Mouse (Mus musculus) lung, embryonic 15.5 days (tissue): ENCODE measurements at regions not wholly inside any gene's neighbourhood (a gene's known extent, or its start where the extent isn't known, plus 50 kb on each side); places are given as distances from the start of the nearest gene placed in this dataset.

Experiments
- ATAC-seq: fragments of 200-750 bp; cut with Nextera tagmentation; 2 replicates; pipeline ENCODE4 v1.8.0; 2017; ENCODE audit warnings: moderate number of reproducible peaks, borderline replicate concordance; ENCODE audit not compliant: low FRiP score, low TSS enrichment; ENCODE audit errors: extremely low read depth
- H3K27ac ChIP-seq: fragments of 300-500 bp; sonication (generic); 2 replicates; pipeline ENCODE4 v1.5.1; 2015; ENCODE audit warnings: moderate library complexity, mild to moderate bottlenecking, inconsistent platforms
- H3K27me3 ChIP-seq: fragments of 300-500 bp; sonication (generic); 2 replicates; pipeline ENCODE4 v1.6.1; 2015; ENCODE audit warnings: inconsistent platforms
- H3K36me3 ChIP-seq: fragments of 300-500 bp; sonication (generic); 2 replicates; pipeline ENCODE4 v1.6.1; 2015; ENCODE audit warnings: inconsistent platforms
- H3K4me1 ChIP-seq: fragments of 300-500 bp; sonication (generic); 2 replicates; pipeline ENCODE4 v1.6.1; 2015; ENCODE audit warnings: inconsistent platforms
- H3K4me2 ChIP-seq: fragments of 300-500 bp; sonication (generic); 2 replicates; pipeline ENCODE4 v1.6.1; 2015; ENCODE audit warnings: inconsistent platforms, mild to moderate bottlenecking, moderate library complexity
- H3K4me3 ChIP-seq: fragments of 300-500 bp; sonication (generic); 2 replicates; pipeline ENCODE4 v1.5.1; 2015; ENCODE audit warnings: mild to moderate bottlenecking, inconsistent platforms
- H3K9ac ChIP-seq: fragments of 300-500 bp; sonication (generic); 2 replicates; pipeline ENCODE4 v1.6.1; 2015; ENCODE audit warnings: inconsistent platforms
- H3K9me3 ChIP-seq: fragments of 300-500 bp; sonication (generic); 2 replicates; pipeline ENCODE4 v1.6.1; 2016; ENCODE audit warnings: inconsistent platforms
- WGBS: fragments of 180-500 bp; shearing (Covaris S2); methylation state at CpG from one replicate; pipeline ENCODE4 v1.1.7; 2015; 5-methylcytosine and 5-hydroxymethylcytosine counted together

DNA sequence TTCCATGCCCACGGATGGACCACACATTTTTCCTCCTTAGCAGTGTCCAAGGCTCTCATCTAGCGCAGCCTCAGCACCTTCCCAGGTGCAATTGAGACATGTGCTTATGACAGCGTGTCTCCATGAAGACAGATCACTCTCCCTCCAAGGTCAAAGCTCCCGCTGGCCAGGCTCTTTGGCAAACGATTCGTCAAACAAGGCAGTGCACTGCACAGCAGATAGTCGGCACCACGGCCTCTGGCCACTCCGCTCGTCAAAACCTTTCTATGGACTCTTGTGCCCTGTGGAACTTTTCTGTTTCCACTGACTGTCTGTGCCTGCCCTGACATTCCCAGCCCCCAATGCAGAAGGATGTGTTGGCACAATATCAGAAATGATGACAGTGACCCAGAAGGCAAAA lies 208.7 kb upstream of the N4bp1 start:
- Histone ChIP-seq H3K36me3 (no peaks in the 10 kb centered on the region), H3K4me1 (no peaks in the 10 kb centered on the region), H3K4me3 (no peak overlapping the region), H3K27me3 (no peaks in the 10 kb centered on the region), H3K9me3 (no peaks in the 10 kb centered on the region), H3K27ac (no peak overlapping the region), H3K4me2 (no peak overlapping the region), H3K9ac (no peak overlapping the region)
- ATAC-seq = no peak
- WGBS = 19% methylated on average over 10 of the region's 10 CpGs

DNA sequence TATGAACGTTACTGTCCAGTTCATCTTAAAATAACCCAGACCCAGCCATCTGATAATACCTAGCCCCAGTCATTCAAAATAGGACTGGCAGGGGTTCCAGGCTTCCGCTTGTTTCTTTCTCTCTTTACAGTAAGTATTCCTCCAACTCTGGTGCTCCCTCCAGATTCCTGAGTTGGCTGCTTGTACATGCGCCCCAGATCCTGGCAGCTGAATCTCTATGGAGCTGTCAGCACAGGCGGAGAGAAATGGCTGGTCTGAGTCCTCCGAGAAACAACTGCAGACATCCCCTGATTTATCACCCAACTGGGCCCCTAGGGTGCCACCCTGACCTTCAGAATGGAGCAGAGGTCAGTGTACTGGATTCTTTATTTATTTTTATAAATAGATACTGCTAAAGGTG lies 208.0 kb upstream of the N4bp1 start:
- WGBS = 43% methylated on average over 5 of the region's 5 CpGs
- H3K27ac ChIP-seq = no peak overlapping the region
- no peak overlapping the region for H3K9ac ChIP-seq
- no peak overlapping the region for H3K4me3 ChIP-seq
- no peak overlapping the region for H3K4me2 ChIP-seq
- ATAC-seq = no peak
- no peaks in the 10 kb centered on the region for H3K36me3 ChIP-seq
- H3K9me3 ChIP-seq = no peaks in the 10 kb centered on the region
- no peaks in the 10 kb centered on the region for H3K27me3 ChIP-seq
- H3K4me1 ChIP-seq = no peaks in the 10 kb centered on the region

GRCm38 (mm10) chr8:87087451-87088095 lies 202.5 kb upstream of the N4bp1 start:
- Histone ChIP-seq H3K9me3 (no peaks in the 10 kb centered on the region), H3K27me3 (no peaks in the 10 kb centered on the region), H3K4me3 (no peak overlapping the region), H3K4me2 (no peak overlapping the region), H3K9ac (no peak overlapping the region), H3K4me1 (no peaks in the 10 kb centered on the region), H3K36me3 (no peaks in the 10 kb centered on the region), H3K27ac (no peak overlapping the region)
- 45% methylated on average over 9 of the region's 9 CpGs for WGBS
- no peak for ATAC-seq

DNA sequence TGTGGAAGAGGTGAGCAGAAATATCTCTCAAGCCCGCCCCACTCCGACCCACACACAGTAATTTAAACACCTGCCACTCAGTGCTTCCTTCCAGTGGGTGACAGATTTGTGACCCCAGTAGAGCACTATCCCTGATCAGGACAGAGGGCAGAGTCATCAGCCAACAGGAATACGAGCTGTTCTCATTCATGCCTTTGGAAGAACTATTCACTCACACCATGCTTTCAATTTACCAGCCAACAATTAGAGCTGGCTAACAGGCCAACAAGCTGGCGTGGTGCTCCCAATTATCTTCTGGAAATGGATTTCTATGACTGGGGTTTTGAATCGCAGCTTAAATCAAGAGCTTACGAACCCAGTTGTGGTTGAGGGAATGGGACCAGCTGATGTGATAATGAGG lies 193.2 kb upstream of the N4bp1 start:
- no peak for ATAC-seq
- H3K9ac ChIP-seq = no peak overlapping the region
- H3K4me2 ChIP-seq = no peak overlapping the region
- no peak overlapping the region for H3K4me3 ChIP-seq
- H3K9me3 ChIP-seq = no peaks in the 10 kb centered on the region
- no peak overlapping the region for H3K27ac ChIP-seq
- no peaks in the 10 kb centered on the region for H3K27me3 ChIP-seq
- no peaks in the 10 kb centered on the region for H3K36me3 ChIP-seq
- no peaks in the 10 kb centered on the region for H3K4me1 ChIP-seq
- whole genome bisulfite sequencing = 59% methylated on average over 6 of the region's 6 CpGs

GRCm38 (mm10) chr8:87075921-87076320 lies 190.9 kb upstream of the N4bp1 start:
- whole genome bisulfite sequencing = 72% methylated on average over 4 of the region's 4 CpGs

GRCm38 (mm10) chr8:87071224-87071623 lies 186.2 kb upstream of the N4bp1 start:
- no peak for ATAC-seq
- no peaks in the 10 kb centered on the region for H3K27me3 ChIP-seq
- no peak overlapping the region for H3K4me3 ChIP-seq
- H3K4me2 ChIP-seq = no peak overlapping the region
- no peaks in the 10 kb centered on the region for H3K9me3 ChIP-seq
- H3K36me3 ChIP-seq = no peaks in the 10 kb centered on the region
- H3K4me1 ChIP-seq = no peaks in the 10 kb centered on the region
- H3K9ac ChIP-seq = no peak overlapping the region
- H3K27ac ChIP-seq = no peak overlapping the region

More at GRCm38 (mm10) chr8:87075921-87076320, 190.9 kb upstream of the N4bp1 start:
- Histone ChIP-seq H3K4me2 (no peak overlapping the region), H3K27me3 (no peaks in the 10 kb centered on the region), H3K36me3 (no peaks in the 10 kb centered on the region), H3K4me3 (no peak overlapping the region), H3K27ac (no peak overlapping the region), H3K9me3 (no peaks in the 10 kb centered on the region), H3K9ac (no peak overlapping the region), H3K4me1 (no peaks in the 10 kb centered on the region)
- no peak for ATAC-seq

- Histone ChIP-seq H3K27me3 (no peaks in the 10 kb centered on the region), H3K36me3 (no peaks in the 10 kb centered on the region), H3K27ac (no peak overlapping the region), H3K9ac (no peak overlapping the region), H3K4me3 (no peak overlapping the region), H3K9me3 (no peaks in the 10 kb centered on the region), H3K4me1 (no peaks in the 10 kb centered on the region), H3K4me2 (no peak overlapping the region)
- no peak for ATAC-seq
Observed at GRCm38 (mm10) chr8:87067106-87067505, 182.0 kb upstream of the N4bp1 start.

GRCm38 (mm10) chr8:87064768-87065167 lies 179.7 kb upstream of the N4bp1 start:
- H3K9me3 ChIP-seq = no peaks in the 10 kb centered on the region
- H3K4me1 ChIP-seq = no peaks in the 10 kb centered on the region
- H3K27me3 ChIP-seq = no peaks in the 10 kb centered on the region
- no peak overlapping the region for H3K4me3 ChIP-seq
- WGBS = 91% methylated on average over 9 of the region's 9 CpGs
- no peak overlapping the region for H3K9ac ChIP-seq
- H3K4me2 ChIP-seq = no peak overlapping the region
- H3K27ac ChIP-seq = no peak overlapping the region
- no peaks in the 10 kb centered on the region for H3K36me3 ChIP-seq
- ATAC-seq = no peak

- Histone ChIP-seq H3K4me1 (no peaks in the 10 kb centered on the region), H3K36me3 (no peaks in the 10 kb centered on the region), H3K9me3 (no peaks in the 10 kb centered on the region), H3K27ac (no peak overlapping the region), H3K4me3 (no peak overlapping the region), H3K9ac (no peak overlapping the region), H3K27me3 (no peaks in the 10 kb centered on the region), H3K4me2 (no peak overlapping the region)
- WGBS = 86% methylated on average over 12 of the region's 12 CpGs
- no peak for ATAC-seq
Observed at GRCm38 (mm10) chr8:87064250-87064747, 179.2 kb upstream of the N4bp1 start.

DNA sequence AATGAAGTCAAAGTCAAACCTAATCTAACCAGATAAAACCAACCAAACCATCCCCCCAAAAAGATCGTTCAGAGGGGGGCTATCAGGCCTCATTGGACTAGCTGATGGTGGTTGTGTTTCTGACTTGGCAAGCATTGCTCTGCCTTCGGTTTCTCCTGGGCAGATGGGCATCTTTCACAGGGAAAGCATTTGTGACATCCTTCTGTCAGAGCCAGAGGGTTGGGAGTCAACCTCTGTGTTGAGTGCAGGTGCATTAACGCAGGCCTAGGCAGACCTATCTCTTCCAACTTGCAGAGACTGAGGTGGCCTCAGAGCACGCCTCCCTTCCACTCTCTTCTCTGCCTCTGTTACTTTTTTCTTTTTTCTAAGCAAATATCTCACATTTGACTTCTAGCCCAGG lies 178.5 kb upstream of the N4bp1 start:
- 84% methylated on average over 4 of the region's 4 CpGs for WGBS
- Histone ChIP-seq H3K4me1 (no peaks in the 10 kb centered on the region), H3K27me3 (no peaks in the 10 kb centered on the region), H3K4me2 (no peak overlapping the region), H3K9ac (no peak overlapping the region), H3K36me3 (no peaks in the 10 kb centered on the region), H3K27ac (no peak overlapping the region), H3K4me3 (no peak overlapping the region), H3K9me3 (no peaks in the 10 kb centered on the region)
- no peak for ATAC-seq

DNA sequence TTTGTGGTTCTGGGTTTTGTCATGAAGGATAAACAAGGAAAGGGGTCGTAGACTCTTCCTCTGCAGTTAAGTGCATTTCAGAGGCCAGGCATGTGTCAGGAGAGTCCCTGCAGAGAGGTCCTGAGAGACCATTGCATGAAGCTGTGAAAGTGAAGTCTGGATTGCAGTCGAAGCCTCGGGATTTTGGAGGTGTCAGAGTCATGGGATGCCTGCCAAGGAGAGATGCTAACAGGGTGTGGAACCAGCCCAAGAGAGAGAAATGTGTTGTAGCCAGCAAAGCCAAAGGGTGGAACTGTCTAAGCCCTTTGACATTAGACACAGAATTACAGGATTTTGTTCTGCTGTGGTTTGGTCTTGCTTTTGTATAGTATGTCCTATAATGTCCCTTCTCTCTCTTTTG lies 164.7 kb upstream of the N4bp1 start:
- ATAC-seq = no peak
- no peak overlapping the region for H3K4me2 ChIP-seq
- H3K4me3 ChIP-seq = no peak overlapping the region
- WGBS = 27% methylated on average over 3 of the region's 3 CpGs
- H3K36me3 ChIP-seq = no peaks in the 10 kb centered on the region
- H3K9me3 ChIP-seq = no peaks in the 10 kb centered on the region
- H3K27ac ChIP-seq = no peak overlapping the region
- no peak overlapping the region for H3K9ac ChIP-seq
- H3K27me3 ChIP-seq = no peaks in the 10 kb centered on the region
- H3K4me1 ChIP-seq = no peaks in the 10 kb centered on the region

GRCm38 (mm10) chr8:87049196-87049595 lies 164.1 kb upstream of the N4bp1 start:
- Histone ChIP-seq H3K9ac (no peak overlapping the region), H3K27ac (no peak overlapping the region), H3K4me2 (no peak overlapping the region), H3K4me3 (no peak overlapping the region), H3K4me1 (no peaks in the 10 kb centered on the region), H3K9me3 (no peaks in the 10 kb centered on the region), H3K36me3 (no peaks in the 10 kb centered on the region), H3K27me3 (no peaks in the 10 kb centered on the region)
- WGBS = 82% methylated on average over 4 of the region's 4 CpGs
- ATAC-seq = no peak

DNA sequence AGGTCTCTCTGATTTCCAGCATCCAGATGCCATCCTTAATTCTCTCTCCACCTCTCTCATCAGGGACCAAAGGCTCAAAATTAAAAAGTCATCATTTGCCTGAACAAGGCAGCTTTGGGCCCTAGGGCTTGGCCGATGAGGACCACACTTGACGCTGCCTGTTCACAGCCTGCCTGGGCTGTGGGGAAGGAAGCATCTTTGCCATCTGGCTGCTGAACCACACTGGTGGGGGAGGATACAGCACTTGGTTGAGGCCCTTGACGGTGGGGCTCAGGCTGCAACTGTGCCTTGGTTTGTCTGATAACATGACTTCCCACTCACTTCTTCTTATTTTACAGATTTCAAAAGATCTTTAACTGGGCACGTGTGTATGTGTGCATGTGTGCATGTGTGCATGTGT lies 161.5 kb upstream of the N4bp1 start:
- H3K4me3 ChIP-seq = no peak overlapping the region
- no peaks in the 10 kb centered on the region for H3K27me3 ChIP-seq
- no peak overlapping the region for H3K4me2 ChIP-seq
- no peaks in the 10 kb centered on the region for H3K9me3 ChIP-seq
- H3K36me3 ChIP-seq = no peaks in the 10 kb centered on the region
- no peaks in the 10 kb centered on the region for H3K4me1 ChIP-seq
- H3K9ac ChIP-seq = no peak overlapping the region
- no peak overlapping the region for H3K27ac ChIP-seq
- WGBS = 74% methylated on average over 4 of the region's 4 CpGs
- ATAC-seq = no peak
